Mouse (Mus musculus): ENCODE results near the gene Rbm38.

Rbm38 gene

GRCm38 (mm10) chr2:173058263-173058662 lies 38.0 kb downstream of the Rbm38 start:
- DNase-seq (ENCODE audit: low read depth, low spot score): no peak

- no peak for DNase-seq (ENCODE audit: low read depth, low spot score)
Observed at GRCm38 (mm10) chr2:173060450-173060849, 40.2 kb downstream of the Rbm38 start.

GRCm38 (mm10) chr2:173061443-173062351 lies 41.4 kb downstream of the Rbm38 start:
- no peak for DNase-seq (ENCODE audit: low read depth, low spot score)

- no peak for DNase-seq (ENCODE audit: low read depth, low spot score)
Observed at GRCm38 (mm10) chr2:173063219-173063618, 42.9 kb downstream of the Rbm38 start.

GRCm38 (mm10) chr2:173064864-173065263 lies 44.6 kb downstream of the Rbm38 start:
- DNase-seq (ENCODE audit: low read depth, low spot score): no peak

- DNase-seq (ENCODE audit: low read depth, low spot score): no peak
Observed at GRCm38 (mm10) chr2:173072948-173073347, 52.6 kb downstream of the Rbm38 start.

- no peak for DNase-seq (ENCODE audit: low read depth, low spot score)
Observed at GRCm38 (mm10) chr2:173073666-173074065, 53.4 kb downstream of the Rbm38 start.

GRCm38 (mm10) chr2:173076921-173077320 lies 56.6 kb downstream of the Rbm38 start:
- no peak for DNase-seq (ENCODE audit: low read depth, low spot score)

GRCm38 (mm10) chr2:173079766-173080549 lies 59.7 kb downstream of the Rbm38 start:
- DNase-seq (ENCODE audit: low read depth, low spot score): no peak

- peak; percentile 36 for DNase-seq (ENCODE audit: low read depth, low spot score)
Observed at GRCm38 (mm10) chr2:173080785-173081241, 60.5 kb downstream of the Rbm38 start.

GRCm38 (mm10) chr2:173082706-173083105 lies 62.4 kb downstream of the Rbm38 start:
- DNase-seq (ENCODE audit: low read depth, low spot score): no peak

GRCm38 (mm10) chr2:173083106-173083505 lies 62.8 kb downstream of the Rbm38 start:
- no peak for DNase-seq (ENCODE audit: low read depth, low spot score)

- DNase-seq (ENCODE audit: low read depth, low spot score): no peak
Observed at GRCm38 (mm10) chr2:173083712-173084475, 63.6 kb downstream of the Rbm38 start.

All from retina, adult 2 months (tissue).